Mouse (Mus musculus) brain, embryonic 14.5 days (tissue): ENCODE results near the gene Abca1.

Source experiments
- CTCF ChIP-seq: fragments of 200-500 bp; IDR thresholded peaks from 2 replicates; pipeline ENCODE4 v1.5.1; 2012; ENCODE audit warnings: inconsistent platforms, mild to moderate bottlenecking, moderate library complexity, borderline replicate concordance; ENCODE audit not compliant: insufficient read depth, insufficient read length; ENCODE audit errors: extremely low read depth
- POLR2A ChIP-seq: fragments of 200-500 bp; IDR thresholded peaks from 2 replicates; pipeline ENCODE4 v1.6.1; 2012; ENCODE audit warnings: mild to moderate bottlenecking, inconsistent platforms, borderline replicate concordance; ENCODE audit not compliant: poor library complexity, insufficient read depth, insufficient read length, severe bottlenecking; ENCODE audit errors: extremely low read depth

GRCm38 (mm10) chr4:53130622-53131517 lies 28.8 kb downstream of the Abca1 start:
- no peak for TF ChIP-seq CTCF
- TF ChIP-seq POLR2A: no peak
